Mouse (Mus musculus) T-cell, adult 2 months (primary cell): ENCODE measurements around the gene Ak8.

Experiments used
- DNase-seq: peaks from one replicate; pipeline ENCODE4 v3.0.0; 2022; ENCODE audit warnings: low spot score

The Ak8 gene

GRCm38 (mm10) chr2:28699361-28700335 lies at the start of gene Ak8, which contains the start of gene Spaca9:
TSS of gene Ak8 (plus strand) at chr2:28700164.
TSS of gene Spaca9 (minus strand) at chr2:28699727.
- peak; percentile 21 for DNase-seq

- DNase-seq, result no peak
These were observed 49.4 kb upstream of the Ak8 start for GRCm38 (mm10) chr2:28650526-28650925.

GRCm38 (mm10) chr2:28653351-28653750 lies 46.6 kb upstream of the Ak8 start:
- no peak for DNase-seq

- DNase-seq, result peak; percentile 13
These were observed 45.7 kb upstream of the Ak8 start for GRCm38 (mm10) chr2:28654295-28654694.

- DNase-seq, result no peak
These were observed 43.7 kb upstream of the Ak8 start for GRCm38 (mm10) chr2:28656216-28656615.

GRCm38 (mm10) chr2:28662891-28663290 lies 37.1 kb upstream of the Ak8 start:
- DNase-seq, result no peak

GRCm38 (mm10) chr2:28665818-28666217 lies 34.1 kb upstream of the Ak8 start:
- no peak for DNase-seq

- no peak for DNase-seq
These were observed 28.5 kb upstream of the Ak8 start for GRCm38 (mm10) chr2:28671438-28671837.

- no peak for DNase-seq
These were observed 24.0 kb upstream of the Ak8 start for GRCm38 (mm10) chr2:28676005-28676404.

- DNase-seq, result no peak
These were observed 19.3 kb upstream of the Ak8 start for GRCm38 (mm10) chr2:28680710-28681109.

GRCm38 (mm10) chr2:28681718-28682117 lies 18.2 kb upstream of the Ak8 start:
- no peak for DNase-seq

GRCm38 (mm10) chr2:28685895-28686294 lies 14.1 kb upstream of the Ak8 start:
- no peak for DNase-seq

GRCm38 (mm10) chr2:28688431-28688830 lies 11.5 kb upstream of the Ak8 start:
- no peak for DNase-seq

- DNase-seq, result no peak
These were observed 7.3 kb upstream of the Ak8 start for GRCm38 (mm10) chr2:28692692-28693091.

- DNase-seq, result no peak
These were observed 1.4 kb upstream of the Ak8 start for GRCm38 (mm10) chr2:28698566-28698965.

- DNase-seq, result no peak
These were observed 1.8 kb downstream of the Ak8 start for GRCm38 (mm10) chr2:28701646-28702262.

GRCm38 (mm10) chr2:28706106-28706636 lies 6.2 kb downstream of the Ak8 start:
- no peak for DNase-seq

GRCm38 (mm10) chr2:28706787-28707186 lies 6.8 kb downstream of the Ak8 start:
- no peak for DNase-seq

GRCm38 (mm10) chr2:28713036-28713435 lies 13.1 kb downstream of the Ak8 start:
- DNase-seq, result no peak

- DNase-seq, result no peak
These were observed 22.5 kb downstream of the Ak8 start for GRCm38 (mm10) chr2:28722419-28722818.

GRCm38 (mm10) chr2:28723912-28724311 lies 23.9 kb downstream of the Ak8 start:
- DNase-seq, result no peak

GRCm38 (mm10) chr2:28727786-28728404 lies 27.9 kb downstream of the Ak8 start:
- no peak for DNase-seq
